In genomic region chr12:98205450-98206051, GRCm38 (mm10) we compare ENCODE assay signal across 25 mouse cellular contexts. TPM values are rescaled to one million over a fixed set of nuclear protein-coding genes. Genes with fewer than 3 reads are reported as not detected.
DNase-seq lines count a peak whose midpoint lies in the region; ATAC-seq lines count a peak whose summit lies in the region.
"Had no signal": no experiment of that assay in that cellular context is flagged by ENCODE, and none has a peak within 500 bp of the region (broad histone marks: within the 10 kb centered on the region; RNA-seq: fewer than 3 reads in every experiment).

No protein-coding gene starts in this region.

- no peaks in the 10 kb centered on the region for H3K9me3 ChIP-seq in heart, embryonic 11.5 days (replicated peaks; ENCODE audit: control insufficient read depth, low read length)
- H3K9me3 ChIP-seq in kidney, embryonic 14.5 days (ENCODE audit: control insufficient read depth, low read length): no peaks in the 10 kb centered on the region
- no peaks in the 10 kb centered on the region for H3K9me3 ChIP-seq in kidney, embryonic 16.5 days (ENCODE audit: low read length)
- H3K9me3 ChIP-seq in midbrain, embryonic 11.5 days (ENCODE audit: control insufficient read depth, low read length): no peaks in the 10 kb centered on the region
- no peaks in the 10 kb centered on the region for H3K9me3 ChIP-seq in midbrain, embryonic 14.5 days (ENCODE audit: control insufficient read depth, low read length)
- H3K9me3 ChIP-seq: embryonic facial prominence, embryonic 10.5 days; embryonic facial prominence, embryonic 12.5 days; forebrain, embryonic 13.5 days; G1E had no signal

- H3K4me3 ChIP-seq in heart, embryonic 11.5 days (ENCODE audit: low read depth, low read length): no peak overlapping the region
- H3K4me3 ChIP-seq in kidney, embryonic 14.5 days (ENCODE audit: low read length): no peak overlapping the region
- no peak overlapping the region for H3K4me3 ChIP-seq in kidney, embryonic 16.5 days (ENCODE audit: low read length)
- H3K4me3 ChIP-seq in midbrain, embryonic 11.5 days (ENCODE audit: low read depth, low read length): no peak overlapping the region
- no peak overlapping the region for H3K4me3 ChIP-seq in midbrain, embryonic 14.5 days (replicated peaks; ENCODE audit: low read depth, low read length)
- H3K4me3 ChIP-seq: embryonic facial prominence, embryonic 10.5 days; embryonic facial prominence, embryonic 12.5 days; forebrain, embryonic 13.5 days had no signal

- H3K4me2 ChIP-seq in heart, embryonic 11.5 days: no peak overlapping the region
- H3K4me2 ChIP-seq in kidney, embryonic 14.5 days (replicated peaks; ENCODE audit: low read depth, low read length): no peak overlapping the region
- H3K4me2 ChIP-seq in kidney, embryonic 16.5 days (replicated peaks; ENCODE audit: low read depth, low read length): no peak overlapping the region
- H3K4me2 ChIP-seq in midbrain, embryonic 11.5 days: no peak overlapping the region
- H3K4me2 ChIP-seq in midbrain, embryonic 14.5 days (ENCODE audit: low read length): no peak overlapping the region
- H3K4me2 ChIP-seq: embryonic facial prominence, embryonic 12.5 days; forebrain, embryonic 13.5 days had no signal

- no peak overlapping the region for H3K27ac ChIP-seq in heart, embryonic 11.5 days (ENCODE audit: low read depth, low read length)
- no peak overlapping the region for H3K27ac ChIP-seq in kidney, embryonic 14.5 days (ENCODE audit: low read depth, low read length)
- no peak overlapping the region for H3K27ac ChIP-seq in kidney, embryonic 16.5 days (ENCODE audit: low read length)
- H3K27ac ChIP-seq in midbrain, embryonic 11.5 days (ENCODE audit: low read depth, low read length): no peak overlapping the region
- H3K27ac ChIP-seq in midbrain, embryonic 14.5 days (replicated peaks; ENCODE audit: low read depth, low read length): no peak overlapping the region
- H3K27ac ChIP-seq: embryonic facial prominence, embryonic 10.5 days; embryonic facial prominence, embryonic 12.5 days; forebrain, embryonic 13.5 days had no signal

- no peak overlapping the region for H3K9ac ChIP-seq in heart, embryonic 11.5 days (ENCODE audit: low read depth, low read length)
- H3K9ac ChIP-seq in kidney, embryonic 14.5 days (ENCODE audit: low read depth, low read length): no peak overlapping the region
- H3K9ac ChIP-seq in kidney, embryonic 16.5 days (replicated peaks; ENCODE audit: low read length): no peak overlapping the region
- no peak overlapping the region for H3K9ac ChIP-seq in midbrain, embryonic 11.5 days (ENCODE audit: low read length)
- no peak overlapping the region for H3K9ac ChIP-seq in midbrain, embryonic 14.5 days (replicated peaks; ENCODE audit: low read length)
- H3K9ac ChIP-seq: embryonic facial prominence, embryonic 12.5 days; forebrain, embryonic 13.5 days had no signal

- no peaks in the 10 kb centered on the region for H3K27me3 ChIP-seq in heart, embryonic 11.5 days (ENCODE audit: control insufficient read depth, insufficient read depth, low read length)
- H3K27me3 ChIP-seq in kidney, embryonic 14.5 days (ENCODE audit: control insufficient read depth, insufficient read depth, low read length): no peaks in the 10 kb centered on the region
- H3K27me3 ChIP-seq in kidney, embryonic 16.5 days (ENCODE audit: insufficient read depth, low read length): no peaks in the 10 kb centered on the region
- no peaks in the 10 kb centered on the region for H3K27me3 ChIP-seq in midbrain, embryonic 11.5 days (ENCODE audit: control insufficient read depth, insufficient read depth, low read length)
- no peaks in the 10 kb centered on the region for H3K27me3 ChIP-seq in midbrain, embryonic 14.5 days (ENCODE audit: control insufficient read depth, insufficient read depth, low read length)
- H3K27me3 ChIP-seq: CH12.LX; embryonic facial prominence, embryonic 12.5 days; forebrain, embryonic 13.5 days; Patski had no signal

- peak; percentile 44 for DNase-seq in heart, adult 11 months
- DNase-seq in kidney, postnatal 36 days: no peak
- no peak for DNase-seq in kidney, adult 9 months
- peak; percentile 49 for DNase-seq in midbrain, embryonic 11.5 days (ENCODE audit: low spot score, missing footprints)
- no peak for DNase-seq in midbrain, embryonic 14.5 days
- DNase-seq: adrenal gland, adult 8-10 months; adrenal gland, postnatal 14 days; adrenal gland, postnatal 36 days; B cell, adult 2 months; cerebellum, adult 11-12 months; cerebellum, adult 2 months; cerebellum, adult 9-10 months; cerebellum, postnatal 10 days; cerebellum, postnatal 25 days had no signal

- no peak for ATAC-seq in heart, embryonic 11.5 days (replicated peaks; ENCODE audit: insufficient number of reproducible peaks, low FRiP score, low TSS enrichment)
- peak; percentile 64; the same call in 1 of the 2 replicates for ATAC-seq in kidney, embryonic 14.5 days (ENCODE audit: low FRiP score, low TSS enrichment)
- ATAC-seq in kidney, embryonic 16.5 days (ENCODE audit: low FRiP score, low TSS enrichment): peak; percentile 81
- ATAC-seq in midbrain, embryonic 11.5 days (ENCODE audit: low FRiP score): no peak
- ATAC-seq in midbrain, embryonic 14.5 days (ENCODE audit: low FRiP score, low TSS enrichment): no peak
- ATAC-seq: activated CD4-positive, CD25-positive, alpha-beta regulatory T cell, adult 4 months; CD4-positive, CD25-positive, alpha-beta regulatory T cell, adult 4 months; forebrain, embryonic 13.5 days; Patski had no signal

- WGBS in heart, embryonic 11.5 days (ENCODE audit: insufficient replicate concordance): 58% methylated on average over 4 of the region's 4 CpGs
- WGBS in kidney, embryonic 14.5 days: 57% methylated on average over 4 of the region's 4 CpGs
- WGBS in kidney, embryonic 16.5 days: 52% methylated on average over 4 of the region's 4 CpGs
- WGBS in midbrain, embryonic 11.5 days: 74% methylated on average over 4 of the region's 4 CpGs
- 70% methylated on average over 4 of the region's 4 CpGs for WGBS in midbrain, embryonic 14.5 days

- no peaks in the 10 kb centered on the region for H3K36me3 ChIP-seq in heart, embryonic 11.5 days (ENCODE audit: control insufficient read depth, insufficient read depth, low read length)
- H3K36me3 ChIP-seq in kidney, embryonic 14.5 days (ENCODE audit: control insufficient read depth, insufficient read depth, low read length): peaks cover 5% of the 10 kb centered on the region; the same call in 1 of the 2 replicates
- peaks cover 17% of the 10 kb centered on the region; the same call in 1 of the 2 replicates for H3K36me3 ChIP-seq in kidney, embryonic 16.5 days (ENCODE audit: insufficient read depth, low read length)
- H3K36me3 ChIP-seq in midbrain, embryonic 11.5 days (ENCODE audit: control insufficient read depth, insufficient read depth, low read length): no peaks in the 10 kb centered on the region
- peaks cover 14% of the 10 kb centered on the region; the same call in 1 of the 2 replicates for H3K36me3 ChIP-seq in midbrain, embryonic 14.5 days (ENCODE audit: control insufficient read depth, insufficient read depth, low read length)

- H3K4me1 ChIP-seq in heart, embryonic 11.5 days (ENCODE audit: control insufficient read depth, insufficient read depth, low read length): no peaks in the 10 kb centered on the region
- H3K4me1 ChIP-seq in kidney, embryonic 14.5 days (ENCODE audit: control insufficient read depth, insufficient read depth, low read length): no peaks in the 10 kb centered on the region
- H3K4me1 ChIP-seq in kidney, embryonic 16.5 days (ENCODE audit: insufficient read depth, low read length): no peaks in the 10 kb centered on the region
- H3K4me1 ChIP-seq in midbrain, embryonic 11.5 days (ENCODE audit: control insufficient read depth, insufficient read depth, low read length): no peaks in the 10 kb centered on the region
- H3K4me1 ChIP-seq in midbrain, embryonic 14.5 days (ENCODE audit: control insufficient read depth, insufficient read depth, low read length): no peaks in the 10 kb centered on the region
- H3K4me1 ChIP-seq: embryonic facial prominence, embryonic 10.5 days; embryonic facial prominence, embryonic 12.5 days; forebrain, embryonic 13.5 days had no signal

RNA-seq across cellular contexts. Expression of gene Galc, which starts 53.7 kb away (rescaled TPM):
- 6.8 and 9.5 TPM in 2 replicates for polyA plus RNA-seq in heart, embryonic 11.5 days (2014; fragmentation: Nextera tagmentation; extraction: Ambion mirVana)
- 7.7 and 14.9 TPM in 2 replicates for polyA plus RNA-seq in kidney, embryonic 14.5 days (2014; fragmentation: Nextera tagmentation; extraction: Ambion mirVana)
- 14.6 and 16.1 TPM in 2 replicates for polyA plus RNA-seq in kidney, embryonic 16.5 days (2015; fragmentation: Nextera tagmentation; extraction: Ambion mirVana)
- polyA plus RNA-seq in midbrain, embryonic 11.5 days (2014; fragmentation: Nextera tagmentation; extraction: Ambion mirVana): 14.3 and 14.7 TPM in 2 replicates
- 10.4 and 13.9 TPM in 2 replicates for polyA plus RNA-seq in midbrain, embryonic 14.5 days (2014; fragmentation: Nextera tagmentation; extraction: Ambion mirVana)

Comparison
In these comparisons a context has a peak if more than half of its experiments do, and no peak if none do; other contexts are left out.
1. DNase-seq: peak in heart, adult 11 months (single experiment) and midbrain, embryonic 11.5 days (single experiment); none in kidney, postnatal 36 days (0 of 2), kidney, adult 9 months (single experiment) and midbrain, embryonic 14.5 days (single experiment).
2. ATAC-seq: peak in kidney, embryonic 14.5 days (single experiment) and kidney, embryonic 16.5 days (single experiment); none in heart, embryonic 11.5 days (single experiment), midbrain, embryonic 11.5 days (single experiment) and midbrain, embryonic 14.5 days (single experiment).